Mouse (Mus musculus) spleen, adult 2 months (tissue): ENCODE measurements around the gene Rere.

ENCODE experiments used
- CTCF ChIP-seq: fragments of 200-500 bp; IDR thresholded peaks from 2 replicates; pipeline ENCODE4 v1.5.1; 2011; ENCODE audit warnings: mild to moderate bottlenecking, inconsistent platforms; ENCODE audit not compliant: insufficient read depth, insufficient read length, insufficient replicate concordance; ENCODE audit errors: extremely low read depth
- POLR2A ChIP-seq: fragments of 200-500 bp; IDR thresholded peaks from 2 replicates; pipeline ENCODE4 v1.6.1; 2011; ENCODE audit warnings: low read depth, low read length, inconsistent platforms

GRCm38 (mm10) chr4:150520069-150520468 is 238.6 kb downstream of the Rere start:
- TF ChIP-seq POLR2A (no peak), CTCF (no peak)
